Mouse (Mus musculus): ENCODE data around the gene Tsen15. TPM values are rescaled to one million over a fixed set of nuclear protein-coding genes. Genes with fewer than 3 reads are reported as not detected.
A peak's percentile ranks its signal among the peaks of the same experiment; 100 is the strongest.

Tsen15 gene
- polyA plus RNA-seq, 1 experiment from 2014 or later = 74.5 TPM

DNA sequence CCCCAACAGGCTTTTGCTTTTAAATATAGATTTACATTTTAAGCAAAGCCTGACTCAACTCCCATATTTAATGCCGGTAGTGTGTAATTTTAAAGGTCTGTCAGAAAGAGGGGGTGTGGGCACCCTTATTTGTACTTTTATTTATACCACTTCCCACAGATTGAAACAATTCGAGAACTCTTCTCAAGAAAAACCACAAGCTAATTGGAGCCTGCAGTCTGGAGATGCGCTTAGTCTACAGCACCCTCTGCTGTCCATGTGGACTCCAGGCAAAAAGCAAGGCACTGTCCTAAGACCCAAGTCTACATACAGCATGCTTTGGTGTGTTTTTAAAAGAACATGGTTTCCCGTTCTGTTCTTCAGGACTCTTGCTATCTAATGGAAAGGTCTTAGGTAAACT is 17.3 kb downstream of the Tsen15 start:
- no peaks in the 10 kb centered on the region for H3K9me3 ChIP-seq (replicated peaks; ENCODE audit: control insufficient read depth, low read length)
- H3K36me3 ChIP-seq (ENCODE audit: control insufficient read depth, insufficient read depth, low read length) = no peaks in the 10 kb centered on the region
- WGBS (ENCODE audit: insufficient replicate concordance) = 27% methylated on average over 4 of the region's 4 CpGs
- H3K4me1 ChIP-seq (ENCODE audit: control insufficient read depth, insufficient read depth, low read length) = peaks cover 9% of the 10 kb centered on the region
- no peaks in the 10 kb centered on the region for H3K27me3 ChIP-seq (ENCODE audit: control insufficient read depth, insufficient read depth, low read length)
- no peak overlapping the region; the same call in 1 of the 2 replicates for H3K9ac ChIP-seq (ENCODE audit: low read depth, low read length)
- H3K4me3 ChIP-seq (ENCODE audit: low read depth, low read length) = no peak overlapping the region
- peak overlapping the region; percentile 23 for H3K4me2 ChIP-seq
- ATAC-seq (replicated peaks; ENCODE audit: insufficient number of reproducible peaks, low FRiP score, low TSS enrichment) = no peak
- H3K27ac ChIP-seq (ENCODE audit: low read depth, low read length) = peak overlapping the region; percentile 73

DNA sequence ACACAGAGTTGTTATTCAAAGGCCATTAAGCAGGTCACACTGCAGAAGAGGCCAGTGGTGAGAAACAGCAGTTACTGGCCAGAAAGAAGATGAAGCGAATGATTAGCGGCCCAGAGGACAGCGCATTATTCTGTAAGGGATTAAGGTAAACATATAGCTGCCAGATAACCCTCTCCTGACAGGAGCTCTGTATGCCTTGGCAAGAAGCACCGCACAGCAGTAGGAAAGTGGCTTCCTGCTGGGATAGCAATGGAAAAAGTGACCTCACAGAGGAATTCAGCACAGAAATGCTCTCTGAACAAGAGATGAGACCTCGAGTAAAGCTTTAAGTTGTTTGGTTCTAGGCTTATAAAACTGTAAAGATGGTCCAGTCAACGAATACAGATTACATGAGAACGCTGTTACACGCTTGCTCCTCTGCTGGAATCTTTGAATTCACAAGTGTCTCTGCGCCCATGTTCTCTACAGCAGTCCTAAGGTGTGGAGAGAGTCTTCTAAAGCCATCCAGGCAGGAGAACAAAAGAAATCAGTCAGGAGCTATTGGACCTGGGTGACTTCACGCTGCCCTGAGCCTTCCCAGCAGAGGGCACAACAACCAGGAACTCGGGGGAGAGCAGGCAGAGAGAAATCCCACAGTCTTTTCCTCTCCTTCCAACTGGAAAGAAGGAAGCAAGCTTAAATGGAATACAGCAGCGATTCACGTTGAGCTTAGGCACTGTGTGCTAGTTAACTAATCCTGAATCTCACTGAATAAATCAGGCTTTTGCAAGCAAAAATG is 18.0 kb downstream of the Tsen15 start:
- Histone ChIP-seq H3K4me1 (ENCODE audit: control insufficient read depth, insufficient read depth, low read length) (peaks cover 9% of the 10 kb centered on the region), H3K4me3 (ENCODE audit: low read depth, low read length) (no peak overlapping the region), H3K27me3 (ENCODE audit: control insufficient read depth, insufficient read depth, low read length) (no peaks in the 10 kb centered on the region), H3K4me2 (peak overlapping the region; percentile 23), H3K9me3 (replicated peaks; ENCODE audit: control insufficient read depth, low read length) (no peaks in the 10 kb centered on the region), H3K36me3 (ENCODE audit: control insufficient read depth, insufficient read depth, low read length) (no peaks in the 10 kb centered on the region), H3K9ac (ENCODE audit: low read depth, low read length) (peak overlapping the region; percentile 16; the same call in 1 of the 2 replicates), H3K27ac (ENCODE audit: low read depth, low read length) (peak overlapping the region; percentile 73)
- WGBS (ENCODE audit: insufficient replicate concordance) = 41% methylated on average over 13 of the region's 13 CpGs
- peak; percentile 74 for ATAC-seq (replicated peaks; ENCODE audit: insufficient number of reproducible peaks, low FRiP score, low TSS enrichment)

DNA sequence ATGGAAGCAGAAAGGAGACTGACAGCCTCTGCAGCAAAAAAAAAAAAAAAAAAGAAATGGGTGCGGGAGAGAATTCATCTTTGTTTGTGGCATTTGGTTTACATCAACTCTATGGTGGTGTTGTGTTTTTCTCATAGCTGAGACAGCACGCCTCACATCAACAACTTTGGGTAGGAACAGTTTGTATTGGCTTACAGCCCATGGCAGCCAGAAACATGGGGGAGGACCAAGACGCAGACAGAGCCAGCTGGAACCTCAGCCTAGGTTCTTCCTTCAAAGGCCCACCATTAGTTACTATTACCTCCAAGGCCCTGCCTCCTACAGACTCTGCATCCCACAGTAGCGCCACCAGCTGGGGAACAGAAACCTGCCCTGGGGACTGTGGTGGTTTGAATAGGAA is 29.8 kb downstream of the Tsen15 start:
- no peaks in the 10 kb centered on the region for H3K27me3 ChIP-seq (ENCODE audit: control insufficient read depth, insufficient read depth, low read length)
- no peak overlapping the region for H3K4me2 ChIP-seq
- 65% methylated on average over 4 of the region's 4 CpGs for WGBS (ENCODE audit: insufficient replicate concordance)
- H3K9ac ChIP-seq (ENCODE audit: low read depth, low read length) = no peak overlapping the region
- no peaks in the 10 kb centered on the region for H3K4me1 ChIP-seq (ENCODE audit: control insufficient read depth, insufficient read depth, low read length)
- H3K4me3 ChIP-seq (ENCODE audit: low read depth, low read length) = no peak overlapping the region
- H3K9me3 ChIP-seq (replicated peaks; ENCODE audit: control insufficient read depth, low read length) = no peaks in the 10 kb centered on the region
- no peaks in the 10 kb centered on the region for H3K36me3 ChIP-seq (ENCODE audit: control insufficient read depth, insufficient read depth, low read length)
- no peak for ATAC-seq (replicated peaks; ENCODE audit: insufficient number of reproducible peaks, low FRiP score, low TSS enrichment)
- H3K27ac ChIP-seq (ENCODE audit: low read depth, low read length) = no peak overlapping the region

DNA sequence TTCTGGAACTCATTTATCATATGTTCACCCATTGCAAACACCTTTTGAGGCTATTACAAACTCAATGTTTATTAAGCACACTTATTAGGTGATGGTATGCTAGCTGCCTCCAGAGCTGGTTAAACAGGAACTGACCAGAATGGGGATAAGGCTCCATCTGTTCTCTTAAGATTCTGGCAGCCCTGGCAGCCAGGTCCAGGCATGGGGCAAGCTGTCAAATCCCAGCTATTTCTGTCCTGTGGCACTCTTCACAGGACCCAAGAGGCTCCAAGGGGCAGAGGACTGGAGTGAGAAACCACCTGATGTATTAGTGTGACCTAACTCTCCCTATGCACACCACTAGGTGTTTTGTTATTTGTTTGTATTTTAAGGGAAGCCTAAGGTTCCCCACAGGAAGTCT is 38.5 kb downstream of the Tsen15 start:
- Histone ChIP-seq H3K4me3 (ENCODE audit: low read depth, low read length) (no peak overlapping the region), H3K36me3 (ENCODE audit: control insufficient read depth, insufficient read depth, low read length) (no peaks in the 10 kb centered on the region), H3K4me1 (ENCODE audit: control insufficient read depth, insufficient read depth, low read length) (no peaks in the 10 kb centered on the region), H3K27ac (ENCODE audit: low read depth, low read length) (no peak overlapping the region), H3K9ac (ENCODE audit: low read depth, low read length) (no peak overlapping the region), H3K4me2 (no peak overlapping the region), H3K27me3 (ENCODE audit: control insufficient read depth, insufficient read depth, low read length) (no peaks in the 10 kb centered on the region), H3K9me3 (replicated peaks; ENCODE audit: control insufficient read depth, low read length) (no peaks in the 10 kb centered on the region)
- no peak for ATAC-seq (replicated peaks; ENCODE audit: insufficient number of reproducible peaks, low FRiP score, low TSS enrichment)

DNA sequence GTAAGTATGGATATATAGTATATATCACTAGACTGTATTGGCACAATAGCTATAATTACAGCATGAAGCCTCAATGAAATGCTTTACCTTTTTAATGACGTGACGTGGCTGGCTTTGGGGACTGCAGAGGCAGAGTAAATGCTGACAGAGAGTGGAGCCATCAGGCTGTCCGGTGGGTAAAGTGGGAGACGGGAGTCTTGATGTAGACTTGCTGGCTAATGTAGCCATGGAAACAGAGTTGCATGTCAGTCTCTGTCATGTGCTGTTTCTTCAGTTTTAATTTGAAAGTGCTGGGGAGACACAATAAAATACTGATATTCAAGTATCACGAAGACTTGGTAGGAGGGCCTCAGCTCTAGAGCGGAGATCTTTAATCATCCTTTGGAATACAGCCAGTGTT is 62.5 kb downstream of the Tsen15 start:
- Histone ChIP-seq H3K27ac (ENCODE audit: low read depth, low read length) (no peak overlapping the region), H3K27me3 (ENCODE audit: control insufficient read depth, insufficient read depth, low read length) (no peaks in the 10 kb centered on the region), H3K36me3 (ENCODE audit: control insufficient read depth, insufficient read depth, low read length) (no peaks in the 10 kb centered on the region), H3K9ac (ENCODE audit: low read depth, low read length) (no peak overlapping the region), H3K9me3 (replicated peaks; ENCODE audit: control insufficient read depth, low read length) (no peaks in the 10 kb centered on the region), H3K4me1 (ENCODE audit: control insufficient read depth, insufficient read depth, low read length) (no peaks in the 10 kb centered on the region), H3K4me2 (no peak overlapping the region), H3K4me3 (ENCODE audit: low read depth, low read length) (no peak overlapping the region)
- WGBS (ENCODE audit: insufficient replicate concordance) = 85% methylated on average over 6 of the region's 6 CpGs
- no peak for ATAC-seq (replicated peaks; ENCODE audit: insufficient number of reproducible peaks, low FRiP score, low TSS enrichment)

Other genes starting within 250 kb of the Tsen15 start
- gene Colgalt2, start 13.1 kb upstream of the Tsen15 start, polyA plus RNA-seq (2014; fragmentation: Nextera tagmentation; extraction: Ambion mirVana) = 3.5 and 4.5 TPM in 2 replicates